Mouse (Mus musculus) gastrocnemius, adult 2 months (tissue): ENCODE measurements around the gene Rai1. TPM values are rescaled to one million over a fixed set of nuclear protein-coding genes. Genes with fewer than 3 reads are reported as not detected.
A peak's percentile ranks its signal among the peaks of the same experiment; 100 is the strongest.

Experiments
- DNase-seq: peaks from one replicate; pipeline ENCODE4 v3.0.0; 2022
- H3K27ac ChIP-seq: fragments of 200-600 bp; 2 replicates; pipeline ENCODE4 v1.8.1; 2022; ENCODE audit warnings: mild to moderate bottlenecking
- H3K4me3 ChIP-seq: fragments of 200-600 bp; 2 replicates; pipeline ENCODE4 v1.8.1; 2022; ENCODE audit warnings: mild to moderate bottlenecking, moderate library complexity
- CTCF ChIP-seq: fragments of 200-600 bp; IDR thresholded peaks from 2 replicates; pipeline ENCODE4 v1.8.1; 2022; ENCODE audit warnings: antibody characterized with exemption, mild to moderate bottlenecking, moderate library complexity
- intact Hi-C: fragments of 180-260 bp; cut with DNase I; formaldehyde crosslinking; loops from one replicate; pipeline ENCODE4 v1.15.1; 2025
- total RNA-seq, 2 experiments: library from RNA; stranded (reverse); gene quantifications; 2 replicates each; pipeline ENCODE4 v1.2.3; 2021

Rai1 gene
- total RNA-seq, 2 experiments from 2014 or later = 23.8 to 27.3 TPM

GRCm38 (mm10) chr11:60076183-60076582, 28.6 kb upstream of the Rai1 start:
- no peak for TF ChIP-seq CTCF
- DNase-seq = no peak
- Histone ChIP-seq H3K27ac (no peak overlapping the region), H3K4me3 (no peak overlapping the region)
- intact Hi-C loops = loop anchor here (1.0 to 2.0 kb wide), 3 partner anchors 49 to 196 kb away; no protein-coding TSS in a partner anchor

GRCm38 (mm10) chr11:60076790-60077189, 28.0 kb upstream of the Rai1 start:
- peak; percentile 75 for DNase-seq
- Histone ChIP-seq H3K4me3 (no peak overlapping the region), H3K27ac (no peak overlapping the region)
- peak; percentile 69 for TF ChIP-seq CTCF
- intact Hi-C loops = loop anchor here (1.0 to 2.0 kb wide), 3 partner anchors 50 to 196 kb away; no protein-coding TSS in a partner anchor

GRCm38 (mm10) chr11:60084589-60084988, 20.2 kb upstream of the Rai1 start:
- intact Hi-C loops = no loop called here
- H3K4me3 ChIP-seq = no peak overlapping the region
- no peak overlapping the region for H3K27ac ChIP-seq
- peak; percentile 61 for DNase-seq
- peak; percentile 81 for TF ChIP-seq CTCF

GRCm38 (mm10) chr11:60086676-60087075, 18.1 kb upstream of the Rai1 start:
- H3K4me3 ChIP-seq = no peak overlapping the region
- TF ChIP-seq CTCF = no peak
- H3K27ac ChIP-seq = no peak overlapping the region
- DNase-seq = peak; percentile 63
- intact Hi-C loops = no loop called here

- Histone ChIP-seq H3K27ac (no peak overlapping the region), H3K4me3 (no peak overlapping the region)
- no peak for DNase-seq
- intact Hi-C loops = no loop called here
- no peak for TF ChIP-seq CTCF
Measured at GRCm38 (mm10) chr11:60088947-60089346, 15.9 kb upstream of the Rai1 start.

- DNase-seq = no peak
- Histone ChIP-seq H3K27ac (no peak overlapping the region), H3K4me3 (no peak overlapping the region)
- intact Hi-C loops = no loop called here
- TF ChIP-seq CTCF = no peak
Measured at GRCm38 (mm10) chr11:60090696-60091421, 14.0 kb upstream of the Rai1 start.

- DNase-seq = no peak
- no peak overlapping the region for H3K4me3 ChIP-seq
- intact Hi-C loops = no loop called here
- H3K27ac ChIP-seq = no peak overlapping the region
- no peak for TF ChIP-seq CTCF
Measured at GRCm38 (mm10) chr11:60091422-60091761, 13.4 kb upstream of the Rai1 start.

GRCm38 (mm10) chr11:60093227-60093626, 11.6 kb upstream of the Rai1 start:
- H3K27ac ChIP-seq = no peak overlapping the region
- DNase-seq = peak; percentile 4
- no peak overlapping the region for H3K4me3 ChIP-seq
- no peak for TF ChIP-seq CTCF
- intact Hi-C loops = no loop called here

GRCm38 (mm10) chr11:60093984-60094587, 10.7 kb upstream of the Rai1 start:
- no peak for TF ChIP-seq CTCF
- no peak overlapping the region for H3K27ac ChIP-seq
- intact Hi-C loops = no loop called here
- DNase-seq = no peak
- no peak overlapping the region for H3K4me3 ChIP-seq

GRCm38 (mm10) chr11:60094909-60095810, 9.7 kb upstream of the Rai1 start:
- intact Hi-C loops = no loop called here
- H3K4me3 ChIP-seq = no peak overlapping the region
- no peak overlapping the region for H3K27ac ChIP-seq
- no peak for TF ChIP-seq CTCF
- DNase-seq = no peak

- no peak overlapping the region for H3K27ac ChIP-seq
- no peak overlapping the region for H3K4me3 ChIP-seq
- TF ChIP-seq CTCF = no peak
- no peak for DNase-seq
- intact Hi-C loops = loop anchor here (5.0 kb wide), 1 partner anchor 98 kb away; no protein-coding TSS in a partner anchor
Measured at GRCm38 (mm10) chr11:60099555-60100186, 5.1 kb upstream of the Rai1 start.

GRCm38 (mm10) chr11:60100827-60101555, 3.8 kb upstream of the Rai1 start:
- TF ChIP-seq CTCF = no peak
- H3K27ac ChIP-seq = no peak overlapping the region
- intact Hi-C loops = loop anchor here (5.0 kb wide), 1 partner anchor 96 kb away; no protein-coding TSS in a partner anchor

More at GRCm38 (mm10) chr11:60100827-60101555, 3.8 kb upstream of the Rai1 start:
- H3K4me3 ChIP-seq = no peak overlapping the region
- DNase-seq = no peak
